Mouse (Mus musculus): Measurements from ENCODE around the gene Gga1. TPM values are rescaled to one million over a fixed set of nuclear protein-coding genes. Genes with fewer than 3 reads are reported as not detected.
"Not testable (repeated sequence)": the region's sequence is repeated elsewhere in the genome, so short reads cannot be mapped to it uniquely, and the experiment has no call there.

The Gga1 gene
- polyA plus RNA-seq, 1 experiment from 2014 or later = 26.3 TPM

- 78% methylated on average over 5 of the region's 5 CpGs for WGBS
- Histone ChIP-seq H3K9me3 (ENCODE audit: control insufficient read depth, low read length) (no peaks in the 10 kb centered on the region), H3K4me3 (ENCODE audit: low read depth, low read length) (no peak overlapping the region), H3K27me3 (ENCODE audit: control insufficient read depth, insufficient read depth, low read length) (no peaks in the 10 kb centered on the region), H3K9ac (ENCODE audit: low read depth, low read length) (no peak overlapping the region), H3K27ac (ENCODE audit: low read depth, low read length) (no peak overlapping the region), H3K36me3 (ENCODE audit: control insufficient read depth, insufficient read depth, low read length) (no peaks in the 10 kb centered on the region), H3K4me1 (replicated peaks; ENCODE audit: control insufficient read depth, insufficient read depth, low read length) (no peaks in the 10 kb centered on the region; the same call in 1 of the 2 replicates), H3K4me2 (replicated peaks; ENCODE audit: low read depth, low read length) (no peak overlapping the region)
- DNase-seq (ENCODE audit: low spot score) (no peak), ATAC-seq (ENCODE audit: low FRiP score) (no peak)
These were observed 1.5 kb upstream of the Gga1 start for GRCm38 (mm10) chr15:78875537-78875936.

GRCm38 (mm10) chr15:78876258-78876696 is 713 bp upstream of the Gga1 start:
- peak overlapping the region; percentile 40 for H3K9ac ChIP-seq (ENCODE audit: low read depth, low read length)
- ATAC-seq (ENCODE audit: low FRiP score) (peak; percentile 13; the same call in 1 of the 2 replicates), DNase-seq (ENCODE audit: low spot score) (peak; percentile 88)
- no peaks in the 10 kb centered on the region for H3K36me3 ChIP-seq (ENCODE audit: control insufficient read depth, insufficient read depth, low read length)
- H3K4me3 ChIP-seq (ENCODE audit: low read depth, low read length) = peak overlapping the region; percentile 59
- H3K9me3 ChIP-seq (ENCODE audit: control insufficient read depth, low read length) = no peaks in the 10 kb centered on the region
- H3K27me3 ChIP-seq (ENCODE audit: control insufficient read depth, insufficient read depth, low read length) = no peaks in the 10 kb centered on the region
- WGBS = 3% methylated on average over 17 of the region's 17 CpGs
- H3K4me2 ChIP-seq (replicated peaks; ENCODE audit: low read depth, low read length) = peak overlapping the region; percentile 64
- H3K4me1 ChIP-seq (replicated peaks; ENCODE audit: control insufficient read depth, insufficient read depth, low read length) = no peaks in the 10 kb centered on the region; the same call in 1 of the 2 replicates
- H3K27ac ChIP-seq (ENCODE audit: low read depth, low read length) = peak overlapping the region; percentile 97

GRCm38 (mm10) chr15:78877810-78878390 is 910 bp downstream of the Gga1 start:
- 2% methylated on average over 13 of the region's 17 CpGs for WGBS
- peak overlapping the region; percentile 97 for H3K27ac ChIP-seq (ENCODE audit: low read depth, low read length)
- ATAC-seq (ENCODE audit: low FRiP score) (peak; percentile 58; the same call in 1 of the 2 replicates), DNase-seq (ENCODE audit: low spot score) (no peak)
- H3K27me3 ChIP-seq (ENCODE audit: control insufficient read depth, insufficient read depth, low read length) = no peaks in the 10 kb centered on the region
- peak overlapping the region; percentile 61 for H3K4me2 ChIP-seq (replicated peaks; ENCODE audit: low read depth, low read length)
- H3K4me3 ChIP-seq (ENCODE audit: low read depth, low read length) = peak overlapping the region; percentile 59
- peak overlapping the region; percentile 75 for H3K9ac ChIP-seq (ENCODE audit: low read depth, low read length)
- no peaks in the 10 kb centered on the region; the same call in 1 of the 2 replicates for H3K4me1 ChIP-seq (replicated peaks; ENCODE audit: control insufficient read depth, insufficient read depth, low read length)
- H3K9me3 ChIP-seq (ENCODE audit: control insufficient read depth, low read length) = no peaks in the 10 kb centered on the region
- no peaks in the 10 kb centered on the region for H3K36me3 ChIP-seq (ENCODE audit: control insufficient read depth, insufficient read depth, low read length)

GRCm38 (mm10) chr15:78878792-78879516 is 2.0 kb downstream of the Gga1 start:
- H3K4me3 ChIP-seq (ENCODE audit: low read depth, low read length); H3K9ac ChIP-seq (ENCODE audit: low read depth, low read length); ATAC-seq (ENCODE audit: low FRiP score); DNase-seq (ENCODE audit: low spot score); H3K4me1 ChIP-seq (replicated peaks; ENCODE audit: control insufficient read depth, insufficient read depth, low read length); H3K36me3 ChIP-seq (ENCODE audit: control insufficient read depth, insufficient read depth, low read length); H3K27me3 ChIP-seq (ENCODE audit: control insufficient read depth, insufficient read depth, low read length); H3K4me2 ChIP-seq (replicated peaks; ENCODE audit: low read depth, low read length); H3K27ac ChIP-seq (ENCODE audit: low read depth, low read length); H3K9me3 ChIP-seq (ENCODE audit: control insufficient read depth, low read length): not testable (repeated sequence)
- 75% methylated on average over 7 of the region's 7 CpGs for WGBS

GRCm38 (mm10) chr15:78880432-78880831 is 3.4 kb downstream of the Gga1 start:
- no peak overlapping the region for H3K9ac ChIP-seq (ENCODE audit: low read depth, low read length)

GRCm38 (mm10) chr15:78881828-78882227 is 4.8 kb downstream of the Gga1 start:
- WGBS = 92% methylated on average over 3 of the region's 3 CpGs
- ATAC-seq (ENCODE audit: low FRiP score) = no peak
- H3K36me3 ChIP-seq (ENCODE audit: control insufficient read depth, insufficient read depth, low read length) = no peaks in the 10 kb centered on the region; the same call in 1 of the 2 replicates

More at GRCm38 (mm10) chr15:78880432-78880831, 3.4 kb downstream of the Gga1 start:
- H3K4me3 ChIP-seq (ENCODE audit: low read depth, low read length) = no peak overlapping the region
- no peak overlapping the region for H3K27ac ChIP-seq (ENCODE audit: low read depth, low read length)
- no peak for DNase-seq (ENCODE audit: low spot score)
- H3K27me3 ChIP-seq (ENCODE audit: control insufficient read depth, insufficient read depth, low read length) = no peaks in the 10 kb centered on the region
- H3K4me2 ChIP-seq (replicated peaks; ENCODE audit: low read depth, low read length) = no peak overlapping the region
- H3K36me3 ChIP-seq (ENCODE audit: control insufficient read depth, insufficient read depth, low read length) = no peaks in the 10 kb centered on the region; the same call in 1 of the 2 replicates
- ATAC-seq (ENCODE audit: low FRiP score) = no peak
- WGBS = 94% methylated on average over 8 of the region's 8 CpGs
- H3K4me1 ChIP-seq (replicated peaks; ENCODE audit: control insufficient read depth, insufficient read depth, low read length) = no peaks in the 10 kb centered on the region; the same call in 1 of the 2 replicates
- H3K9me3 ChIP-seq (ENCODE audit: control insufficient read depth, low read length) = no peaks in the 10 kb centered on the region

GRCm38 (mm10) chr15:78889401-78889853 is 12.4 kb downstream of the Gga1 start:
- ATAC-seq (ENCODE audit: low FRiP score) (no peak), DNase-seq (ENCODE audit: low spot score) (no peak)
- Histone ChIP-seq H3K36me3 (ENCODE audit: control insufficient read depth, insufficient read depth, low read length) (peaks cover 11% of the 10 kb centered on the region; the same call in 1 of the 2 replicates), H3K4me1 (replicated peaks; ENCODE audit: control insufficient read depth, insufficient read depth, low read length) (peaks cover 3% of the 10 kb centered on the region; the same call in 1 of the 2 replicates), H3K27ac (ENCODE audit: low read depth, low read length) (no peak overlapping the region), H3K4me3 (ENCODE audit: low read depth, low read length) (no peak overlapping the region), H3K9ac (ENCODE audit: low read depth, low read length) (no peak overlapping the region), H3K27me3 (ENCODE audit: control insufficient read depth, insufficient read depth, low read length) (no peaks in the 10 kb centered on the region), H3K4me2 (replicated peaks; ENCODE audit: low read depth, low read length) (no peak overlapping the region), H3K9me3 (ENCODE audit: control insufficient read depth, low read length) (no peaks in the 10 kb centered on the region)
- 34% methylated on average over 13 of the region's 13 CpGs for WGBS

More at GRCm38 (mm10) chr15:78881828-78882227, 4.8 kb downstream of the Gga1 start:
- Histone ChIP-seq H3K27ac (ENCODE audit: low read depth, low read length) (no peak overlapping the region), H3K4me3 (ENCODE audit: low read depth, low read length) (no peak overlapping the region), H3K4me2 (replicated peaks; ENCODE audit: low read depth, low read length) (no peak overlapping the region), H3K9me3 (ENCODE audit: control insufficient read depth, low read length) (no peaks in the 10 kb centered on the region), H3K9ac (ENCODE audit: low read depth, low read length) (no peak overlapping the region), H3K27me3 (ENCODE audit: control insufficient read depth, insufficient read depth, low read length) (no peaks in the 10 kb centered on the region), H3K4me1 (replicated peaks; ENCODE audit: control insufficient read depth, insufficient read depth, low read length) (no peaks in the 10 kb centered on the region)
- no peak for DNase-seq (ENCODE audit: low spot score)

GRCm38 (mm10) chr15:78892440-78892839 is 15.4 kb downstream of the Gga1 start:
- Histone ChIP-seq H3K4me2 (replicated peaks; ENCODE audit: low read depth, low read length) (no peak overlapping the region), H3K27ac (ENCODE audit: low read depth, low read length) (no peak overlapping the region), H3K36me3 (ENCODE audit: control insufficient read depth, insufficient read depth, low read length) (peaks cover 11% of the 10 kb centered on the region; the same call in 1 of the 2 replicates), H3K4me1 (replicated peaks; ENCODE audit: control insufficient read depth, insufficient read depth, low read length) (peaks cover 3% of the 10 kb centered on the region; the same call in 1 of the 2 replicates), H3K4me3 (ENCODE audit: low read depth, low read length) (no peak overlapping the region), H3K9me3 (ENCODE audit: control insufficient read depth, low read length) (no peaks in the 10 kb centered on the region), H3K9ac (ENCODE audit: low read depth, low read length) (no peak overlapping the region), H3K27me3 (ENCODE audit: control insufficient read depth, insufficient read depth, low read length) (no peaks in the 10 kb centered on the region)
- WGBS = 71% methylated on average over 7 of the region's 7 CpGs
- no peak for ATAC-seq (ENCODE audit: low FRiP score)
- no peak for DNase-seq (ENCODE audit: low spot score)

Data from hindbrain, embryonic 11.5 days (tissue).